Mouse (Mus musculus): Measurements from ENCODE around the gene Osbpl7. TPM values are rescaled to one million over a fixed set of nuclear protein-coding genes. Genes with fewer than 3 reads are reported as not detected.

Osbpl7 gene
- polyA plus RNA-seq, 1 experiment from 2014 or later: 11.1 TPM

GRCm38 (mm10) chr11:97044902-97045301, 5.5 kb upstream of the Osbpl7 start:
- WGBS: 99% methylated on average over 8 of the region's 8 CpGs
- no peaks in the 10 kb centered on the region for H3K9me3 ChIP-seq
- H3K36me3 ChIP-seq: peaks cover 33% of the 10 kb centered on the region
- H3K27me3 ChIP-seq (replicated peaks): no peaks in the 10 kb centered on the region
- no peak overlapping the region for H3K9ac ChIP-seq
- H3K4me2 ChIP-seq (replicated peaks): no peak overlapping the region
- H3K4me1 ChIP-seq: peaks cover 8% of the 10 kb centered on the region
- no peak for ATAC-seq (ENCODE audit: low FRiP score, low read depth)
- H3K4me3 ChIP-seq: no peak overlapping the region
- no peak overlapping the region for H3K27ac ChIP-seq

DNA sequence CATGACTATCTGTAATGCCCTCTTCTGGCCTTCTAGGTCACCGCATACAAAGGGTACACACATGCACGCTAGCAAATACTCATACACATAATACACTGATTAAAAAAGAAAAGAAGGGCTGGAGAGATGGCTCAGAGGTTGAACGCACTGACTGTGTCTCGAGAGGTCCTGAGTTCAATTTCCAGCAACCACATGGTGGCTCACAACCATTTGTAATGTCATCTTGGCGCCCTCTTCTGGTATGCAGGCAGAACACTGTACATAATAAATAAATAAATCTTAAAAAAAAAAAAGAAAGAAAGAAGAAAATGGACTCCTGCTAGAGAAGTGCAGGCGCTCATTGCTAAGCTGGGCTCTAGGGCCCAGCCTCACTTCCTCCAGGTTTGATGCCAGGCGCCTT, 4.6 kb upstream of the Osbpl7 start:
- Histone ChIP-seq H3K27me3 (replicated peaks) (no peaks in the 10 kb centered on the region), H3K9ac (no peak overlapping the region), H3K4me1 (peaks cover 15% of the 10 kb centered on the region), H3K36me3 (peaks cover 33% of the 10 kb centered on the region), H3K27ac (no peak overlapping the region), H3K4me3 (no peak overlapping the region), H3K4me2 (replicated peaks) (no peak overlapping the region), H3K9me3 (no peaks in the 10 kb centered on the region)
- 81% methylated on average over 7 of the region's 7 CpGs for WGBS
- ATAC-seq (ENCODE audit: low FRiP score, low read depth): no peak

DNA sequence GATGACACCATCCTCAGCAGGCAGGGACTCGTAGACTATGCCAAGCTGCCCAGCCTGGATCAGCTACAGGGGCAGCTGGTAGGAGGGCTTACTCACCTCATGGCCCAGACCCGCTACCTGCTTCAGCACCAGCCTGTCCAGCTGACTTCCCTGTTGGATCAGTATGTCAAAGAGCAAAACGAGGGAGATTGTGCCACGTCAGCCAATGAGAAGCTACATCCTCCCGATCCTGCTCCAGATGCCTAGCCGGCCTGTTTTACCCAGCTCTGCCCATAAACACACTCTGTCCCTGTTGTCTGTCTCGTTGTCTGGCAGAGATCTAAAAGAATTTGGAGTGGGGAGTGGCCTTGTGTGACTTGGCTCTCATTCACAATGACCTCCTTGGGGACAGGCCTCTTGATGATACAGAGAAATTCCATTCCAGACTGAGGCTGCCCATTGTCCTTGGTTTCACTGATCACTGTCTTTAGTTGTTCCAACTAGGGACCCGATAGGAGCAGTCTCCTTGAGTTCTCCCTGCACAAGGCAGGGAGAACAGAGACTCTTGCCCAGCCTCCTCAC, 2.3 kb upstream of the Osbpl7 start:
- H3K36me3 ChIP-seq: peaks cover 33% of the 10 kb centered on the region
- H3K4me1 ChIP-seq: peaks cover 22% of the 10 kb centered on the region
- no peak overlapping the region for H3K27ac ChIP-seq
- H3K4me3 ChIP-seq: no peak overlapping the region
- H3K4me2 ChIP-seq (replicated peaks): no peak overlapping the region
- 87% methylated on average over 8 of the region's 8 CpGs for WGBS
- no peak overlapping the region for H3K9ac ChIP-seq
- no peak for ATAC-seq (ENCODE audit: low FRiP score, low read depth)
- H3K27me3 ChIP-seq (replicated peaks): no peaks in the 10 kb centered on the region
- H3K9me3 ChIP-seq: no peaks in the 10 kb centered on the region

- WGBS: 80% methylated on average over 6 of the region's 6 CpGs
Measured at GRCm38 (mm10) chr11:97049492-97050085, 839 bp upstream of the Osbpl7 start.

DNA sequence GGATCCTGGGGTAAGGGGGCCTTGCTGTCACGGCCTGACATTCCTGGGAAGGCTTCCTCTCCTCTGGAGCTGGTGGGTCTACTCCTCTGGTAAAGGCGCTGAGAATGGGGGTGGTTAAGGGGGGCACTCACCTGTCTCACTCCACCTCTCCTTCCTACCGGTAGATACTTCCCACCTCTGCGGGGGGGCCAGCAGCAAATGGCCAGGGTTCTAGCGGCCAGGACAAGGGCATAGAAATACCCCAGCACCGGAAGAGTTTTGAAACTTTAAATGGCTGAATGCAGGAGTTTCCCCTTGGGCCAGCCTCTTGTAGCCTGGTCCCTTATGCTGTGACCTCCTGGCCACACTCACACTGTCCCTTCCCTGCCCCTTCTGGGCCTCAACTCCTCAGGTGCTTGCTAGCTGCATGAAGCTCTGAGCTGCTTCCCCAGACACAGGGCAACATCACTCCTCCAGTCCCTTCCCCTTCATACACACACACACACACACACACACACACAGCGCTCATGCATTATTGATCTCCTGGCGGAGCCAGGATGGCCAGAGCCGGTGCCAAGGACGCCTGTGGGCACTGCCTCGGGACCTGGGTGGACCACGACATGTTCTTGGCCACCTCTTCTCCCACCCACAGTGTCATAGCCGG, 637 bp downstream of the Osbpl7 start:
- H3K9ac ChIP-seq: peak overlapping the region; percentile 78
- H3K4me2 ChIP-seq (replicated peaks): peak overlapping the region; percentile 90
- 30% methylated on average over 13 of the region's 13 CpGs for WGBS
- H3K9me3 ChIP-seq: no peaks in the 10 kb centered on the region
- no peaks in the 10 kb centered on the region for H3K27me3 ChIP-seq (replicated peaks)
- no peak overlapping the region for H3K27ac ChIP-seq
- H3K4me1 ChIP-seq: peaks cover 22% of the 10 kb centered on the region
- peaks cover 46% of the 10 kb centered on the region for H3K36me3 ChIP-seq
- peak overlapping the region; percentile 59 for H3K4me3 ChIP-seq
- no peak; the same call in 1 of the 2 replicates for ATAC-seq (ENCODE audit: low FRiP score, low read depth)

More at GRCm38 (mm10) chr11:97049492-97050085, 839 bp upstream of the Osbpl7 start:
- H3K36me3 ChIP-seq: peaks cover 40% of the 10 kb centered on the region
- no peaks in the 10 kb centered on the region for H3K9me3 ChIP-seq
- H3K4me3 ChIP-seq: no peak overlapping the region
- H3K4me2 ChIP-seq (replicated peaks): no peak overlapping the region
- H3K4me1 ChIP-seq: peaks cover 22% of the 10 kb centered on the region
- no peak overlapping the region for H3K27ac ChIP-seq
- no peak for ATAC-seq (ENCODE audit: low FRiP score, low read depth)
- no peaks in the 10 kb centered on the region for H3K27me3 ChIP-seq (replicated peaks)
- H3K9ac ChIP-seq: no peak overlapping the region

- no peaks in the 10 kb centered on the region for H3K9me3 ChIP-seq
- no peak for ATAC-seq (ENCODE audit: low FRiP score, low read depth)
- 26% methylated on average over 11 of the region's 11 CpGs for WGBS
- H3K4me2 ChIP-seq (replicated peaks): peak overlapping the region; percentile 90
- H3K27me3 ChIP-seq (replicated peaks): no peaks in the 10 kb centered on the region
- H3K36me3 ChIP-seq: peaks cover 49% of the 10 kb centered on the region
- H3K9ac ChIP-seq: no peak overlapping the region
- H3K27ac ChIP-seq: no peak overlapping the region
- peaks cover 22% of the 10 kb centered on the region for H3K4me1 ChIP-seq
- H3K4me3 ChIP-seq: no peak overlapping the region
Measured at GRCm38 (mm10) chr11:97052219-97052646, 1.8 kb downstream of the Osbpl7 start.

GRCm38 (mm10) chr11:97063274-97063920, 13.0 kb downstream of the Osbpl7 start:
- H3K36me3 ChIP-seq: peaks cover 43% of the 10 kb centered on the region
- WGBS: 60% methylated on average over 9 of the region's 9 CpGs

GRCm38 (mm10) chr11:97063921-97064295, 13.5 kb downstream of the Osbpl7 start:
- Histone ChIP-seq H3K4me1 (no peaks in the 10 kb centered on the region), H3K27ac (no peak overlapping the region), H3K9me3 (no peaks in the 10 kb centered on the region), H3K4me2 (replicated peaks) (no peak overlapping the region), H3K9ac (no peak overlapping the region), H3K36me3 (peaks cover 49% of the 10 kb centered on the region), H3K4me3 (no peak overlapping the region), H3K27me3 (replicated peaks) (no peaks in the 10 kb centered on the region)
- no peak for ATAC-seq (ENCODE audit: low FRiP score, low read depth)
- 87% methylated on average over 3 of the region's 3 CpGs for WGBS

More at GRCm38 (mm10) chr11:97063274-97063920, 13.0 kb downstream of the Osbpl7 start:
- H3K4me1 ChIP-seq: no peaks in the 10 kb centered on the region
- ATAC-seq (ENCODE audit: low FRiP score, low read depth): no peak
- no peak overlapping the region for H3K4me2 ChIP-seq (replicated peaks)
- no peak overlapping the region for H3K9ac ChIP-seq
- no peaks in the 10 kb centered on the region for H3K9me3 ChIP-seq
- H3K27ac ChIP-seq: no peak overlapping the region
- no peak overlapping the region for H3K4me3 ChIP-seq
- H3K27me3 ChIP-seq (replicated peaks): no peaks in the 10 kb centered on the region

- H3K27ac ChIP-seq: no peak overlapping the region
- H3K36me3 ChIP-seq: peaks cover 35% of the 10 kb centered on the region
- H3K27me3 ChIP-seq (replicated peaks): no peaks in the 10 kb centered on the region
- ATAC-seq (ENCODE audit: low FRiP score, low read depth): no peak
- no peak overlapping the region for H3K9ac ChIP-seq
- H3K4me1 ChIP-seq: no peaks in the 10 kb centered on the region
- H3K4me3 ChIP-seq: no peak overlapping the region
- 92% methylated on average over 12 of the region's 12 CpGs for WGBS
- no peaks in the 10 kb centered on the region for H3K9me3 ChIP-seq
- H3K4me2 ChIP-seq (replicated peaks): no peak overlapping the region
Measured at GRCm38 (mm10) chr11:97065538-97066295, 15.3 kb downstream of the Osbpl7 start.

DNA sequence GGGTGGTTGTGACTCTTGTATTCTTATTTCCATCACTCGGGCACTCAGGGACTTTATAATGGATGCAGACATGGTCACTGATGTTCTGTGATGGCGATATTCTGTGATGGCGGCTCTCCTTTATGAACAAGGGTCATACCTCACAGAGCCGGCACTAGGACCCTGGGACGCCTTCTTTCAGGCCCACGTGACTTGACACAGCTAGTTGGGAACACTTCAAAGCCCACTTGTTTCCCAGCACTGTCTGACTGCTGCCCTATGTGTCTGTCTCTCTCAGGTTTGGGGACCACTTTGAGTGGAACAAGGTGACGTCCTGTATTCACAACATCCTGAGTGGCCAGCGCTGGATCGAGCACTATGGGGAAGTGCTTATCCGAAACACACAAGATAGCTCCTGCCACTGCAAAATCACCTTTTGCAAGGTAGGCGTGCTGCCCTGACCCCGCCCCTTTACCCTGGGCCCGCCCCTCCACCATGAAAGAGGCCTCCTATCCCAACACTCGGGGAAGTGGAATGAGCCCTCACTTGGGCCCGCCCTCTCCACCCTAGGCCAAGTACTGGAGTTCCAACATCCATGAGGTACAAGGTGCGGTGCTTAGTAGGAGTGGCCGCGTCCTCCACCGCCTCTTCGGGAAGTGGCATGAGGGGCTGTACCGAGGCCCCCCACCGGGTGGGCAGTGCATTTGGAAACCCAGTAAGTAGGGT, 16.4 kb downstream of the Osbpl7 start:
- 45% methylated on average over 22 of the region's 22 CpGs for WGBS
- Histone ChIP-seq H3K27ac (no peak overlapping the region), H3K4me3 (no peak overlapping the region), H3K27me3 (replicated peaks) (no peaks in the 10 kb centered on the region), H3K9ac (no peak overlapping the region), H3K4me1 (no peaks in the 10 kb centered on the region), H3K4me2 (replicated peaks) (no peak overlapping the region), H3K9me3 (no peaks in the 10 kb centered on the region), H3K36me3 (peaks cover 24% of the 10 kb centered on the region)
- no peak for ATAC-seq (ENCODE audit: low FRiP score, low read depth)

GRCm38 (mm10) chr11:97069333-97069732, 18.9 kb downstream of the Osbpl7 start:
- Histone ChIP-seq H3K9me3 (no peaks in the 10 kb centered on the region), H3K4me3 (no peak overlapping the region), H3K4me2 (replicated peaks) (no peak overlapping the region), H3K27me3 (replicated peaks) (no peaks in the 10 kb centered on the region), H3K9ac (0 out of 2 replicates have a peak overlapping the region, but pooled peaks have one; percentile 26), H3K27ac (no peak overlapping the region), H3K36me3 (peaks cover 24% of the 10 kb centered on the region), H3K4me1 (no peaks in the 10 kb centered on the region)
- 36% methylated on average over 1 of the region's 1 CpGs for WGBS
- ATAC-seq (ENCODE audit: low FRiP score, low read depth): no peak

Data from neural tube, embryonic 12.5 days (tissue).